Mouse (Mus musculus): ENCODE measurements at regions not wholly inside any gene's neighbourhood (a gene's known extent, or its start where the extent isn't known, plus 50 kb on each side); places are given as distances from the start of the nearest gene placed in this dataset.

- TF ChIP-seq CTCF (IDR thresholded peaks at IDR 0.05) (no peak), EP300 (IDR thresholded peaks at IDR 0.05) (no peak)
Measured at GRCm38 (mm10) chr16:50779030-50779784, 188.3 kb upstream of the Ccdc54 start.
